Mouse (Mus musculus): Measurements from ENCODE around the gene Cryba1. TPM values are rescaled to one million over a fixed set of nuclear protein-coding genes. Genes with fewer than 3 reads are reported as not detected.

Gene Cryba1
- total RNA-seq, 1 experiment from 2014 or later: not detected

Other genes starting within 250 kb of the Cryba1 start
- 0.25 TPM in 1 of 2 replicates, not detected in the other for gene Ankrd13b, start 235.6 kb downstream of the Cryba1 start, total RNA-seq (2017)
- gene Git1, start 231.7 kb downstream of the Cryba1 start, total RNA-seq (2017): 19.3 and 22.3 TPM in 2 replicates
- gene Abhd15, start 210.2 kb downstream of the Cryba1 start, total RNA-seq (2017): 13.8 and 16.1 TPM in 2 replicates
- 4.1 and 7.6 TPM in 2 replicates for gene Trp53i13, start 209.3 kb downstream of the Cryba1 start, total RNA-seq (2017)
- 0.81 and 1.8 TPM in 2 replicates for gene Gm10392, start 206.1 kb downstream of the Cryba1 start, total RNA-seq (2017)
- gene Taok1, start 117.5 kb downstream of the Cryba1 start, total RNA-seq (2017): 84.1 and 92.2 TPM in 2 replicates
- 176 and 178 TPM in 2 replicates for gene Nufip2, start 39.1 kb downstream of the Cryba1 start, total RNA-seq (2017)
- 104 and 109 TPM in 2 replicates for gene Myo18a, start 38.0 kb upstream of the Cryba1 start, total RNA-seq (2017)
- not detected in 2 replicates for gene Gm10277, start 62.5 kb upstream of the Cryba1 start, total RNA-seq (2017)
- gene Pipox, start 168.8 kb upstream of the Cryba1 start, total RNA-seq (2017): not detected in 2 replicates
- not detected in 2 replicates for gene Sez6, start 205.5 kb upstream of the Cryba1 start, total RNA-seq (2017)